Mouse (Mus musculus): ENCODE data around the gene Olfr209.
A peak's percentile ranks its signal among the peaks of the same experiment; 100 is the strongest.
"Not testable (repeated sequence)": the region's sequence is repeated elsewhere in the genome, so short reads cannot be mapped to it uniquely, and the experiment has no call there.

The Olfr209 gene

DNA sequence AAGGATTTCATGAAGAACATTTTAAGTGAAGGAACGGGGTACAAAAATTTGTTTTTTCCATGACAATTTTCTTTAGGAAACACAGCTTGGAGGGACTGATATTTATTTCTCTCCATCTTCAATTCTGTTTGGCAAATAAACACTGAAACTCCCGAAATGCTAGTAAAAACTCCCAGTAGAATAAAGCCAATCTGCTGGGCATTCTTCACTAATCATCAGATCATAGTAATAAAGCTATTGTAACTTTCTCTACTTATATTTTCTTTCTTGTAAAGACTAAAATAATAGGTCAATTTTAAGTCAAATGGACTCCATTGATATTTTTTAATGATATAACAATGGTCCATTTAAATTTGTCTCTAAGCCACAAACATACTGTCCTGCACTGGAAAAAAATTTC, at the start of gene Olfr209:
Gene Olfr209 (minus strand): TSS at position 101 of the 400 bp plus-strand sequence.
- DNase-seq, result no peak

DNA sequence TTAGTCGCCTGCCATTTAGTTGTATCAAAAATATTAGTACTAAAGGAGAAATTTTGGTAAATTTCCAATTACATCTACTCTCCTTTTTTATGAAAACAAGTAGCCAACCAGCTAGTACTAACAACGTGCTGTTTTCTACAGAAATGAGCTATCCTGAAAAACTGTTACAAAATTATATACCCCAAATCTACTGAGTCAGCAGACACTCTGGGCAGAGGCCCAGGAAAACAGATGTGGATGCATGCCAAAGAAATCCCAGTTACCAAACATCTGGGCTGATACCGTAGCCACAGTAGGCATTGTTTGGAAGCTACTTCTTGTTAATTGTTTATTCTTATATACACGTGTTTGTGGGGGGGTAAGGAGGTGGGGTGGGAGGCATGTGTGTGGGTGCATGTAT, 49.7 kb upstream of the Olfr209 start:
- DNase-seq, result peak; percentile 6

DNA sequence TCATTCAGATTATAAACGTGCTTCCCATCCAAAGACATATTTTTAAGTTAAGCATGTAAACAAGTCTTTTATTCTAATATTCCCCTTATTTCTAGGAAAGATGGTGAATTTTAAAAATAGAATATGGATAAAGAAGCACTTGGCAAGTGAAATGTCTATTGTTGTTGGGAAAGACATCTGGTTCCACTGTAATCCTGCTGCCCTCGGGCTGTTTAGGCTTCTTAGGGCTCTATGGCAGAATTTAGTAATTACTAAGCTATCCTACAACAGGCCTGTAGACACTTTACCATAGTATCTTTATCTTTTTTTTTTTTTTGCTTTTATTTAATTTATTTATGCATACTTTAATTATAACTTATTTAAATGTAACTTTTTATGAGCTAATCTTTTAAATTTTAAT, 46.0 kb upstream of the Olfr209 start:
- no peak for DNase-seq

DNA sequence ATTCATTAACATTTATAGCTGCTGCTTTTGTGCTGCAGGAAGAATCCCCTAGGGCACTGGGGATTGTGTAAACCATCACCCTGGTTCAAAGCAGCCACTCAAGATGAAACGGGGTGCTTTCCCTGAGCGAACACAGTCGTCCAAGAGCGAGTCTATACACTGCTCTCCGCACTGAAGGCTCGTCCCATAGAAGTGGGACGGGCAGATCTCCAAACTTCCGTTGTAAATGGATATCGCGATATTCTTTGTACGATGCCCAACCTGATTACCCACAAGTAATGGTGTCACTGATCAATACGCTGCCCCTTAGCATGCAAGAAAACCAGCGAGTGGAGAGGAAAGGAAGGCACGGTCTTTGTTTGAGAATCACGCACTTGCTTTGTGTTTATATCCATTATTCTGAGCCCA, 45.6 kb upstream of the Olfr209 start:
- no peak for DNase-seq

DNA sequence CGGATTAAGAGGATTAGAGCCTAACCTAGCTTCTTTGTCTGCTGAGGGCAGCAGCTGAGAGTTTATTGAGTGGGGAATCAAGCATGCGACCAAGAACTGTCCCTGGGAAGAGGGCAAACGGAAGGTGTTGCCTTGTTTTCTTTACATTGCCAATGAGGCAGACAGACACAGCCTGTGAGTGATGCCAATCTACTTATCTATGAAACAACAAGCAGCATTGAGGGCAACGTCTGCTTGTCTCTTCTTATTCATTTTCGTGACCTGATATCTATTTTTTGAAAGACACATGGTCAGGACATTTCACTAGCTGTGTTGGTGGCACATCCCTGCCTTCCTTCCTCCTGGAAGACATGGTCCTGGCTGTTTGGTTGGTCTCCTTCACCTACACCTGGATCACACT, 43.2 kb upstream of the Olfr209 start, which contains the start of gene Gabrr3:
Gene Gabrr3 (plus strand): TSS at position 301 of the 400 bp plus-strand sequence.
- no peak for DNase-seq

DNA sequence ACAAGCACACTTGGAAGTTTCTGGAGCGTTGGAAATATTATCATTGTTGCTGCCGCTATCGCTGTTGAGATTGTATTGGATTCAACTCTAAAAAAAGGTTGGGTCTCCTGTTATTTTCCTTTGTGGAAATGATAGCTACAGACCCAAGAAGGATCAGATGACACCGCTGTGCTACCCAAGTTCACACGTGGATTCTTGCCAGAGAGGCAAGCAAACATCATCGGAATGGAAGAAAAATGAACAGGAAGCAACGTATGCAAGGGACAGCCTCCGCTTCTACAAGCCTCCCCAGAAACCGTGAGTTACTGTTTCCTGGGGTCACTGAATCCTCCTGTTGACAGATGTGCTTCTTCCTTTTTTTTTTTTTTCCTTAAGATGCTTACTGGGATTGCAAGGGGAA, 41.0 kb upstream of the Olfr209 start:
- DNase-seq, result no peak

DNA sequence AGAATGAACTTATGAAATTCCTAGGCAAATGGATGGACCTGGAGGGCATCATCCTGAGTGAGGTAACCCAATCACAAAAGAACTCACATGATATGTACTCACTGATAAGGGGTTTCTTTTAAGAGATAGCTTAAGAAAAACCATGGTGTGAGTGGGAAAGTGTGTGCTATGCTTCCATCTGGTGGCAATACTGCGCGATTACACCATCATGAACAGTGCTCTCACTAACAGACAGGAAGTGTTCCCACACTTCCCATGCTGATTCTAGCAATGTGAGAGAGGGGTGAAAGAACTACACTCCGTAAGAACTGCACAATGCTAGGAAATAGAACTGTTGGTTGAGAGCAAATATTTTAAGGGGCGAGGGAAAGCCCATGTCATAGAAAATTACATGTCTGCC, 39.9 kb upstream of the Olfr209 start:
- DNase-seq, result peak; percentile 23

DNA sequence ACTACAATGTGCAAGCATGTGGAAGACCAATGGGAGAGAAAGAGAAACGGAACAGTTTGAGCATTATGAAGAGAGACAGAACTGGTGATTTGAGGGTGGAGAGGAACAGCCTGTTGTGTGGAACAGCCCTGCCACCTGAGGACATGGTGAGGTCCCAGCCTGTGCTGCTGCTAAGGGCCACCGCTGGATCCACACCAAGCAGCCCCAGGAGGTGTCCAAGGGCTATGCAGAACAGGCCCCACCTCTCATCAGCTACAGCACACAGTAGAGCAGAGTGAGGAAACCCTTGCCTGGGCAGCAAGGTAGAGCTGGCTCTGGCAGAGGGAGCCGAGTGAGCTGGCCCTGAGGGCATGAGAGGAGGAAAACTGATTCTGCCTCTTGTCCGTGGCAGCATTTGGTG, 38.2 kb upstream of the Olfr209 start:
- DNase-seq, result no peak

DNA sequence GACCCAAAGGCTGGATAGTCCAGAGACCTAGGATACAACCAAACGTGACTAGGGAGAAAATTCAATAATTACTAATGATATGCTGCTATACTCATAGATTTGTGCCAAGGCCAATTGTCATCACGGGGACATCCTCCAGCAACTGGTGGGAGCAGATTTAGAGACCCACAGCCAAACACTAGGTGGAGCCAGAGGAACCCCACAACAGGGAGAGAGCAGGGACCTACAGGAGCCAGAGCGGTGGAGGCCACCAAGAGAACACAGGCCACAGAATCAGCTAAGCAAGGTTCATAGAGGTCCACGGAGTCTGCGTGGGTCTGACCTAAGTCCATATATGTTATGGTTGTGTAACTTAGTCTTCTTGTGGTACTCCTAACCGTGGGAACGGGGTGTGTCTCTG, 37.3 kb upstream of the Olfr209 start:
- no peak for DNase-seq

DNA sequence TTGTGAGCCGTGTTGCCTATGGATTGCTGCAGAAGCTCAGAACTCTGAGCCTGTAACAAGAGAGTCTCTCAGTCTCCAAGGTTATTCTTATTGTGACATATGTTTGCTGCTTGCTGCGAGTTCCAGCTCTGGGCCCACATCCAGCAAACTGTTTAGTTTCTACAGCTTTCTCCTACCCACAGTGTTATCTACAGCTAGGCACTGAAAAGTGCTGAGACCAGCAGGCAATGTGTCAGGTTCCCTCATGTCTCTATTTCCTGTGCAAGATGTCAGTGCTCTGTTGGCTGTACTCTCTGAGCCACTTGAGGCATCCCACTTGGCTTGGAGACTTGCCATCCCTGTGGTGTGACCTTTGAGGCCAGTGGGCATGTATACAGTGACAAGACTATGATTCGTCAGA, 29.5 kb upstream of the Olfr209 start:
- DNase-seq, result no peak

DNA sequence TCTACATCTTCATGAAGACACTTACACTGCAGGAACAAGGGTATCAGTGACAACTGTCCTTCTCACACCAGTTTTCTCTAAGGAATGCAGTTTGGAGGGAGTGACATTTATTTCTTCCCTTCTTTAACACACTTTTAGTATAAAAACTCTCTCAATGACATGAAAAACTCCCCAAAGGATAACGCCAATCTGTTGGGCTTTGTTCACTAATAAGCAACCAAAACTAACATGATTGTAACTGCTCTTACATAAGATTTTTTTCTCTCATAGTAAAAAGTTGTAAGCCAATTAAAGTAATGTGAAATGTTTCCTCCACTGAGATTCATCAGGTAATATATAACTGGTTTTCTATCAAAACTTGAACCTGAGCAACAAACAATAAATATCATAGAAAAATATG, 14.6 kb downstream of the Olfr209 start, which contains the start of gene Olfr206:
Gene Olfr206 (minus strand): TSS at position 101 of the 400 bp plus-strand sequence.
- no peak for DNase-seq

DNA sequence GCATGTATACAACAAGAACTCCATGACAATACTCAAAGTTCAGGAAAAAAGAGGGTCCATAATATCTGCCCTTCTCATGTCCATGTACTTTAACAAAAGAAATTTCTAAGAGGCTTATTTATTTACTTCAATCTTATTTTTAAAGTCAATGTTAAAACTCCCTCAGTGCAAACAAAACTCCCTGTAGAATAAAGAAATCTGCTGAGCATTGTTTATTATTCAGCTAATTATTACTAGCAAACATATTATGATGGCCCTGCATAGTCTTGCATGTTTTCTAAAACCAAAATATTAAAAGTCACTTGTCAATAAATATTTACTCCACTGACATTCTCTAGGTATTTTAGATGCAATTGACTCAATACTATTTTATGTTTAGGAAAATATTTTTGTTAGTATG, 32.8 kb downstream of the Olfr209 start, which contains the start of gene Olfr205:
Gene Olfr205 (minus strand): TSS at position 101 of the 400 bp plus-strand sequence.
- DNase-seq, result no peak

DNA sequence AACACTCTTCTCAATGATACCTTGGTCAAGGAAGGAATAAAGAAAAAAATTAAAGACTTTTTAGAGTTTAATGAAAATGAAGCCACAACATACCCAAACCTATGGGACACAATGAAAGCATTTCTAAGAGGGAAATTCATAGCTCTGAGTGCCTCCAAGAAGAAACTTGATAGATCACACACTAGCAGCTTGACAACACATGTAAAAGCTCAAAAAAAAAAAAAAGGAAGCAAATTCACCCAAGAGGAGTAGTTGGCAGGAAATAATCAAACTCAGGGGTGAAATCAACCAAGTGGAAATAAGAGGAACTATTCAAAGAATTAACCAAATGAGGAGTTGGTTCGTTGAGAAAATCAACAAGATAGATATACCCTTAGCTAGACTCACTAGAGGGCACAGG, 40.5 kb downstream of the Olfr209 start:
- DNase-seq, result not testable (repeated sequence)

DNA sequence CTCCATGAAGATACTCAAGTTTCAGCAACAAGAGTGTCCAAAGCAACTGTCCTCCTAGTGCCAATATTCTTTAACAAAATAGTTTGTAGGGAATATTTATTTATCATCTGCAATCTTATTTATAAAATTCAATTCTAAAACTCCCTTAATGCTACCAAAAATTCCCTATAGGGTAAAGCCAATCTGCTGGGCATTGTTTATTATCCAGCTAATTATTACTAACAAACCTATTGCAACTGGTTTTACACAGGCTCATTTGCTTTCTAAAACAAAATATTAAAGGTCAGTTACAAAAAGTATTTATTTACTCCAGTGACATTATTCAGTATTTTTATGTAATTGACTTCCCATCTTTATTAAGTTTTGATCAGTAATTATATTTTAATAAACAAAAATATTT, 45.6 kb downstream of the Olfr209 start, which contains the start of gene Olfr204:
Gene Olfr204 (minus strand): TSS at position 101 of the 400 bp plus-strand sequence.
- no peak for DNase-seq

All from kidney, postnatal 14 days (tissue).